Comparison of ENCODE assay signal across 31 mouse cellular contexts in genomic region chr17:78352500-78352855, GRCm38 (mm10).
DNase-seq lines count a peak whose midpoint lies in the region; ATAC-seq and TF ChIP-seq lines count a peak whose summit lies in the region.
"Had no signal": no experiment of that assay in that cellular context is flagged by ENCODE, and none has a peak within 500 bp of the region (broad histone marks: within the 10 kb centered on the region; RNA-seq: fewer than 3 reads in every experiment).

No protein-coding gene starts in this region.

- peak; percentile 6; the same call in 1 of the 2 replicates for ATAC-seq in megakaryocyte, adult 5-6 weeks (ENCODE audit: poor library complexity, severe bottlenecking)
- ATAC-seq in kidney, embryonic 16.5 days (ENCODE audit: low FRiP score, low TSS enrichment): no peak; the same call in 1 of the 2 replicates
- no peak for ATAC-seq in intestine, embryonic 16.5 days
- ATAC-seq: forebrain, embryonic 14.5 days; hindbrain, postnatal 0 days; liver, embryonic 12.5 days; liver, postnatal 0 days had no signal

- no peak for TF ChIP-seq CTCF in spleen, adult 2 months (IDR thresholded peaks at IDR 0.05; ENCODE audit: extremely low read depth, insufficient read depth, insufficient read length, insufficient replicate concordance)

- peak in 1 of 2 experiments; percentile 14 for DNase-seq in spleen, adult 2 months (ENCODE audit: low read depth in 1 of 2, low spot score in 2 of 2)
- no peak for DNase-seq in spleen, postnatal 14 days (ENCODE audit: low spot score in 2 of 2)
- DNase-seq in CD4-positive, CD25-positive, alpha-beta regulatory T cell, adult 2 months (ENCODE audit: low read depth, low spot score): peak; percentile 66
- peak; percentile 63 for DNase-seq in T-cell, adult 2 months (ENCODE audit: low spot score)
- no peak for DNase-seq in adrenal gland, postnatal 25 days
- DNase-seq: adrenal gland, postnatal 36 days; cerebellum, adult 8-10 months; cerebellum, postnatal 25 days; gastrocnemius, postnatal 25 days; heart, adult 18-20 months; kidney, adult 11 months; left cerebral cortex, postnatal 4 days; liver, postnatal 0 days; lung, postnatal 36 days had no signal

- no peak for TF ChIP-seq POLR2A in spleen, adult 2 months (IDR thresholded peaks at IDR 0.05; ENCODE audit: low read depth, low read length)

- peaks cover 13% of the 10 kb centered on the region; the same call in 1 of the 2 replicates for H3K4me1 ChIP-seq in spleen, adult 2 months (ENCODE audit: control insufficient read depth, insufficient read depth, insufficient read length)
- H3K4me1 ChIP-seq in kidney, embryonic 16.5 days (ENCODE audit: insufficient read depth, low read length): no peaks in the 10 kb centered on the region
- H3K4me1 ChIP-seq in intestine, embryonic 16.5 days (ENCODE audit: control insufficient read depth, insufficient read depth, low read length): no peaks in the 10 kb centered on the region
- H3K4me1 ChIP-seq: liver, embryonic 12.5 days had no signal

- H3K36me3 ChIP-seq in spleen, adult 2 months (ENCODE audit: control insufficient read depth, insufficient read depth, low read length): no peaks in the 10 kb centered on the region; the same call in 1 of the 2 replicates
- peaks cover 27% of the 10 kb centered on the region; the same call in 1 of the 2 replicates for H3K36me3 ChIP-seq in kidney, embryonic 16.5 days (ENCODE audit: insufficient read depth, low read length)
- H3K36me3 ChIP-seq in intestine, embryonic 16.5 days (ENCODE audit: control insufficient read depth, insufficient read depth, low read length): peaks cover 3% of the 10 kb centered on the region; the same call in 1 of the 2 replicates

- H3K4me3 ChIP-seq in spleen, adult 2 months (ENCODE audit: extremely low read depth, insufficient read depth, insufficient read length): no peak overlapping the region
- H3K4me3 ChIP-seq in kidney, embryonic 16.5 days (ENCODE audit: low read length): no peak overlapping the region
- H3K4me3 ChIP-seq in intestine, embryonic 16.5 days (ENCODE audit: low read length): no peak overlapping the region
- H3K4me3 ChIP-seq: embryonic facial prominence, embryonic 10.5 days; embryonic facial prominence, embryonic 15.5 days; hindbrain, embryonic 12.5 days; kidney, embryonic 15.5 days; layer of hippocampus, adult 2 months; liver, embryonic 12.5 days; megakaryocyte, embryonic 14.5 days; midbrain, embryonic 12.5 days; myocyte; neural tube, embryonic 13.5 days had no signal

- no peaks in the 10 kb centered on the region for H3K9me3 ChIP-seq in kidney, embryonic 16.5 days (ENCODE audit: low read length)
- H3K9me3 ChIP-seq in intestine, embryonic 16.5 days (ENCODE audit: control insufficient read depth, low read length): no peaks in the 10 kb centered on the region
- H3K9me3 ChIP-seq: embryonic facial prominence, embryonic 10.5 days; embryonic facial prominence, embryonic 15.5 days; hindbrain, embryonic 12.5 days; kidney, embryonic 15.5 days; liver, embryonic 12.5 days; megakaryocyte, embryonic 14.5 days; midbrain, embryonic 12.5 days; neural tube, embryonic 13.5 days had no signal

- peak overlapping the region; percentile 68 for H3K27ac ChIP-seq in spleen, adult 2 months (ENCODE audit: insufficient read depth, low read length)
- no peak overlapping the region for H3K27ac ChIP-seq in kidney, embryonic 16.5 days (ENCODE audit: low read length)
- no peak overlapping the region for H3K27ac ChIP-seq in intestine, embryonic 16.5 days (ENCODE audit: low read length)
- H3K27ac ChIP-seq: embryonic facial prominence, embryonic 10.5 days; embryonic facial prominence, embryonic 15.5 days; hindbrain, embryonic 12.5 days; hindbrain, postnatal 0 days; kidney, embryonic 15.5 days; layer of hippocampus, adult 2 months; liver, embryonic 12.5 days; midbrain, embryonic 12.5 days; neural tube, embryonic 13.5 days had no signal

- no peak overlapping the region for H3K4me2 ChIP-seq in kidney, embryonic 16.5 days (replicated peaks; ENCODE audit: low read depth, low read length)
- no peak overlapping the region for H3K4me2 ChIP-seq in intestine, embryonic 16.5 days (ENCODE audit: low read depth, low read length)
- H3K4me2 ChIP-seq: embryonic facial prominence, embryonic 15.5 days; heart, embryonic 11.5 days; hindbrain, embryonic 12.5 days; kidney, embryonic 15.5 days; liver, embryonic 12.5 days; midbrain, embryonic 12.5 days; neural tube, embryonic 13.5 days had no signal

- no peak overlapping the region for H3K9ac ChIP-seq in kidney, embryonic 16.5 days (replicated peaks; ENCODE audit: low read length)
- no peak overlapping the region for H3K9ac ChIP-seq in intestine, embryonic 16.5 days (ENCODE audit: low read depth, low read length)
- H3K9ac ChIP-seq: embryonic facial prominence, embryonic 15.5 days; hindbrain, embryonic 12.5 days; kidney, embryonic 15.5 days; liver, embryonic 12.5 days; liver, postnatal 0 days; midbrain, embryonic 12.5 days; neural tube, embryonic 13.5 days had no signal

- 34% methylated on average over 3 of the region's 3 CpGs for WGBS in spleen, adult 2 months
- WGBS in kidney, embryonic 16.5 days: 86% methylated on average over 3 of the region's 3 CpGs
- 91% methylated on average over 3 of the region's 3 CpGs for WGBS in intestine, embryonic 16.5 days

- no peaks in the 10 kb centered on the region for H3K27me3 ChIP-seq in spleen, adult 2 months (ENCODE audit: control insufficient read depth, insufficient read depth, low read length)
- no peaks in the 10 kb centered on the region for H3K27me3 ChIP-seq in kidney, embryonic 16.5 days (ENCODE audit: insufficient read depth, low read length)
- H3K27me3 ChIP-seq in intestine, embryonic 16.5 days (replicated peaks; ENCODE audit: control insufficient read depth, insufficient read depth, low read length): no peaks in the 10 kb centered on the region
- H3K27me3 ChIP-seq: embryonic facial prominence, embryonic 15.5 days; hindbrain, embryonic 12.5 days; kidney, embryonic 15.5 days; liver, embryonic 12.5 days; megakaryocyte, embryonic 14.5 days; midbrain, embryonic 12.5 days; neural tube, embryonic 13.5 days; Patski had no signal

Comparison
In these comparisons a context has a peak if more than half of its experiments do, and no peak if none do; other contexts are left out.
1. DNase-seq: peak in CD4-positive, CD25-positive, alpha-beta regulatory T cell, adult 2 months (single experiment) and T-cell, adult 2 months (single experiment); none in spleen, postnatal 14 days (0 of 2) and adrenal gland, postnatal 25 days (single experiment).